Mouse (Mus musculus) G1E (cell line): ENCODE measurements around the gene Nfasc. TPM values are rescaled to one million over a fixed set of nuclear protein-coding genes. Genes with fewer than 3 reads are reported as not detected.

Experiments used
- ATAC-seq: 2 replicates; pipeline ENCODE4 v1.8.0; 2016; ENCODE audit warnings: mild to moderate bottlenecking; ENCODE audit not compliant: insufficient number of reproducible peaks, poor library complexity, low FRiP score, severe bottlenecking; ENCODE audit errors: extremely low read depth
- DNase-seq: peaks from one replicate; pipeline ENCODE4 v3.0.0; 2012; ENCODE audit warnings: low spot score
- H3K27me3 ChIP-seq: 2 replicates; pipeline ENCODE4 v1.6.1; 2012; ENCODE audit warnings: mild to moderate bottlenecking, low read length, inconsistent platforms; ENCODE audit not compliant: insufficient read depth
- H3K36me3 ChIP-seq: replicated peaks from 2 replicates; pipeline ENCODE3; 2012; ENCODE audit warnings: mild to moderate bottlenecking, inconsistent platforms
- H3K4me1 ChIP-seq: 2 replicates; pipeline ENCODE4 v1.6.1; 2012; ENCODE audit warnings: low read depth, low read length, inconsistent platforms, mixed read lengths; ENCODE audit not compliant: insufficient read depth
- H3K4me3 ChIP-seq: 2 replicates; pipeline ENCODE4 v1.5.1; 2012; ENCODE audit warnings: low read depth, mild to moderate bottlenecking, inconsistent platforms, low read length, moderate library complexity, mixed read lengths
- H3K9me3 ChIP-seq: replicated peaks from 2 replicates; pipeline ENCODE4 v1.6.1; 2012; ENCODE audit warnings: inconsistent platforms
- CTCF ChIP-seq: IDR thresholded peaks from 2 replicates; pipeline ENCODE4 v1.5.1; 2012; ENCODE audit warnings: low read depth, low read length, inconsistent platforms, mixed read lengths
- GATA1 ChIP-seq: IDR thresholded peaks from 2 replicates; pipeline ENCODE4 v1.6.1; 2012; ENCODE audit warnings: borderline replicate concordance, low read length, inconsistent platforms, mixed read lengths
- GATA2 ChIP-seq: IDR thresholded peaks from 2 replicates; pipeline ENCODE4 v1.6.1; 2012; ENCODE audit warnings: low read depth, low read length, inconsistent platforms, borderline replicate concordance
- POLR2AphosphoS5 ChIP-seq: IDR thresholded peaks from 2 replicates; pipeline ENCODE4 v1.6.1; 2012; ENCODE audit warnings: low read depth, low read length, inconsistent platforms; ENCODE audit not compliant: insufficient replicate concordance
- TAL1 ChIP-seq: conservative IDR thresholded peaks from 2 replicates; pipeline ENCODE4 v1.6.1; 2012; ENCODE audit warnings: low read depth, low read length, inconsistent platforms, mixed read lengths
- polyA plus RNA-seq: library from polyadenylated mRNA; stranded (reverse); fragments of >175 nt; gene quantifications from 2 replicates; pipeline ENCODE4 v1.2.3, GENCODE M21; 2012
- total RNA-seq, 2 experiments: library from RNA; stranded (forward) in 1 of 2; stranded (reverse) in 1 of 2; fragments of 200-1000 nt in 1 of 2; fragments of >200 nt in 1 of 2; fragmentation: Nextera tagmentation in 1 of 2; gene quantifications; 2 replicates each; pipeline ENCODE4 v1.2.3; 2014 to 2017

Gene Nfasc
- total and polyA plus RNA-seq, 3 experiments: 0.22 TPM; not detected in 2

GRCm38 (mm10) chr1:132543789-132544188 is 197.8 kb downstream of the Nfasc start:
- ATAC-seq: no peak
- no peak overlapping the region for H3K4me3 ChIP-seq
- no peaks in the 10 kb centered on the region for H3K9me3 ChIP-seq
- H3K27me3 ChIP-seq: peaks cover 66% of the 10 kb centered on the region
- no peaks in the 10 kb centered on the region for H3K4me1 ChIP-seq
- TF ChIP-seq GATA2: no peak
- TF ChIP-seq GATA1: no peak
- no peak for TF ChIP-seq CTCF
- no peak for TF ChIP-seq TAL1
- TF ChIP-seq POLR2AphosphoS5: no peak
- DNase-seq: no peak
- H3K36me3 ChIP-seq: no peaks in the 10 kb centered on the region

- Histone ChIP-seq H3K4me1 (no peaks in the 10 kb centered on the region), H3K27me3 (peaks cover 64% of the 10 kb centered on the region), H3K4me3 (no peak within 1 kb of the TSS), H3K36me3 (no peaks in the 10 kb centered on the region), H3K9me3 (no peaks in the 10 kb centered on the region)
- DNase-seq (no peak), ATAC-seq (no peak)
- no peak for TF ChIP-seq TAL1
- TF ChIP-seq POLR2AphosphoS5: no peak
- TF ChIP-seq GATA1: no peak
- no peak for TF ChIP-seq CTCF
- no peak for TF ChIP-seq GATA2
Observed at GRCm38 (mm10) chr1:132542762-132543306, 198.8 kb downstream of the Nfasc start, which contains the start of gene Cntn2. Gene Cntn2, minus strand, starts transcription at chr1:132543256.

GRCm38 (mm10) chr1:132541824-132542599 is 199.6 kb downstream of the Nfasc start:
- Histone ChIP-seq H3K4me1 (no peaks in the 10 kb centered on the region), H3K9me3 (no peaks in the 10 kb centered on the region), H3K4me3 (no peak overlapping the region), H3K27me3 (peaks cover 67% of the 10 kb centered on the region), H3K36me3 (no peaks in the 10 kb centered on the region)
- no peak for TF ChIP-seq GATA2
- no peak for TF ChIP-seq GATA1
- TF ChIP-seq POLR2AphosphoS5: no peak
- TF ChIP-seq CTCF: no peak
- TF ChIP-seq TAL1: no peak
- ATAC-seq: no peak
- no peak for DNase-seq

GRCm38 (mm10) chr1:132541171-132541823 is 200.3 kb downstream of the Nfasc start:
- H3K4me3 ChIP-seq: no peak overlapping the region
- TF ChIP-seq GATA1 (no peak), TAL1 (no peak), CTCF (no peak), POLR2AphosphoS5 (no peak), GATA2 (no peak)
- H3K9me3 ChIP-seq: no peaks in the 10 kb centered on the region
- ATAC-seq (no peak), DNase-seq (no peak)
- H3K4me1 ChIP-seq: no peaks in the 10 kb centered on the region
- H3K36me3 ChIP-seq: no peaks in the 10 kb centered on the region
- peaks cover 67% of the 10 kb centered on the region for H3K27me3 ChIP-seq

GRCm38 (mm10) chr1:132540701-132541100 is 200.9 kb downstream of the Nfasc start:
- Histone ChIP-seq H3K9me3 (no peaks in the 10 kb centered on the region), H3K27me3 (peaks cover 66% of the 10 kb centered on the region), H3K4me1 (no peaks in the 10 kb centered on the region), H3K4me3 (no peak overlapping the region), H3K36me3 (no peaks in the 10 kb centered on the region)
- ATAC-seq (no peak), DNase-seq (no peak)
- TF ChIP-seq GATA1 (no peak), GATA2 (no peak), TAL1 (no peak), POLR2AphosphoS5 (no peak), CTCF (no peak)

GRCm38 (mm10) chr1:132537736-132538135 is 203.9 kb downstream of the Nfasc start:
- ATAC-seq (no peak), DNase-seq (no peak)
- TF ChIP-seq GATA1 (no peak), GATA2 (no peak), CTCF (no peak), TAL1 (no peak), POLR2AphosphoS5 (no peak)
- Histone ChIP-seq H3K9me3 (no peaks in the 10 kb centered on the region), H3K27me3 (peaks cover 63% of the 10 kb centered on the region), H3K4me1 (no peaks in the 10 kb centered on the region), H3K36me3 (no peaks in the 10 kb centered on the region), H3K4me3 (no peak overlapping the region)
